In genomic region chr11:84827901-84828503, GRCm38 (mm10) we compare ENCODE assay signal across 8 mouse cellular contexts. TPM values are rescaled to one million over a fixed set of nuclear protein-coding genes. Genes with fewer than 3 reads are reported as not detected.
A peak's percentile ranks its signal among the peaks of the same experiment; 100 is the strongest.
DNase-seq lines count a peak whose midpoint lies in the region; ATAC-seq and TF ChIP-seq lines count a peak whose summit lies in the region.

No protein-coding gene starts in this region.

- no peak overlapping the region for H3ac ChIP-seq in C2C12 (ENCODE audit: control insufficient read depth, insufficient read length, low read depth)

- peak overlapping the region; percentile 40 for H3K9ac ChIP-seq in ES-Bruce4 (ENCODE audit: low read depth, poor library complexity, severe bottlenecking)
- H3K9ac ChIP-seq in heart, embryonic 13.5 days: peak overlapping the region; percentile 93
- peak overlapping the region; percentile 100 for H3K9ac ChIP-seq in liver, embryonic 13.5 days

- no peak for TF ChIP-seq POLR2A in ES-Bruce4 (IDR thresholded peaks at IDR 0.05; ENCODE audit: insufficient read depth, low read length)

- H3K4me2 ChIP-seq in heart, embryonic 13.5 days: peak overlapping the region; percentile 83
- H3K4me2 ChIP-seq in liver, embryonic 13.5 days: peak overlapping the region; percentile 99

- ATAC-seq in heart, embryonic 13.5 days (ENCODE audit: extremely low read depth, insufficient number of reproducible peaks, low FRiP score, low TSS enrichment): no peak
- no peak for ATAC-seq in liver, embryonic 13.5 days (ENCODE audit: low read depth)

- TF ChIP-seq CTCF in C2C12 (IDR thresholded peaks at IDR 0.05; ENCODE audit: control insufficient read depth, insufficient read depth, insufficient read length): no peak
- no peak for TF ChIP-seq CTCF in ES-Bruce4 (IDR thresholded peaks at IDR 0.05; ENCODE audit: low read depth, low read length)

- no peaks in the 10 kb centered on the region for H3K27me3 ChIP-seq in C2C12 (ENCODE audit: control insufficient read depth, insufficient read depth, insufficient read length)
- H3K27me3 ChIP-seq in ES-Bruce4 (ENCODE audit: control insufficient read depth, insufficient read depth, low read length, poor library complexity, severe bottlenecking): no peaks in the 10 kb centered on the region
- H3K27me3 ChIP-seq in heart, embryonic 13.5 days (replicated peaks): peaks cover 9% of the 10 kb centered on the region; the same call in 1 of the 2 replicates
- H3K27me3 ChIP-seq in liver, embryonic 13.5 days: no peaks in the 10 kb centered on the region

- 34% methylated on average over 3 of the region's 3 CpGs for WGBS in heart, embryonic 13.5 days
- WGBS in liver, embryonic 13.5 days (ENCODE audit: insufficient replicate concordance): 21% methylated on average over 3 of the region's 3 CpGs

- no peak overlapping the region for H3K27ac ChIP-seq in ES-Bruce4 (ENCODE audit: insufficient read depth, low read length)
- H3K27ac ChIP-seq in heart, embryonic 13.5 days (replicated peaks): peak overlapping the region; percentile 91
- H3K27ac ChIP-seq in liver, embryonic 13.5 days: peak overlapping the region; percentile 100

- peaks cover 7% of the 10 kb centered on the region for H3K79me3 ChIP-seq in C2C12 (ENCODE audit: low read depth)

- H3K36me3 ChIP-seq in C2C12 (ENCODE audit: control insufficient read depth, insufficient read depth) (peaks cover 46% of the 10 kb centered on the region), ES-Bruce4 (ENCODE audit: control insufficient read depth, insufficient read depth, low read length, poor library complexity, severe bottlenecking) (peaks cover 5% of the 10 kb centered on the region; the same call in 1 of the 2 replicates)
- peaks cover 41% of the 10 kb centered on the region for H3K36me3 ChIP-seq in heart, embryonic 13.5 days
- peaks cover 71% of the 10 kb centered on the region for H3K36me3 ChIP-seq in liver, embryonic 13.5 days

- H3K4me1 ChIP-seq in ES-Bruce4 (ENCODE audit: control insufficient read depth, insufficient read depth, low read length): no peaks in the 10 kb centered on the region
- peaks cover 59% of the 10 kb centered on the region for H3K4me1 ChIP-seq in heart, embryonic 13.5 days
- peaks cover 63% of the 10 kb centered on the region for H3K4me1 ChIP-seq in liver, embryonic 13.5 days (replicated peaks)

- H3K9me3 ChIP-seq in ES-Bruce4 (replicated peaks; ENCODE audit: control insufficient read depth, insufficient read depth, low read length, poor library complexity, severe bottlenecking): no peaks in the 10 kb centered on the region
- no peaks in the 10 kb centered on the region for H3K9me3 ChIP-seq in heart, embryonic 13.5 days
- no peaks in the 10 kb centered on the region for H3K9me3 ChIP-seq in liver, embryonic 13.5 days (replicated peaks)

- H3K79me2 ChIP-seq in C2C12 (ENCODE audit: control insufficient read depth, insufficient read depth): peaks cover 14% of the 10 kb centered on the region

- no peak for TF ChIP-seq EP300 in ES-Bruce4 (IDR thresholded peaks at IDR 0.05; ENCODE audit: insufficient read depth, low read depth, low read length)

- peak; percentile 31 for DNase-seq in liver, embryonic 13.5 days
- no peak for DNase-seq in retina, embryonic 14.5 days (ENCODE audit: low spot score)
- DNase-seq in c-Kit-positive CD71-positive TER-119-positive erythroid progenitor cells, embryonic 14.5 days (ENCODE audit: low spot score): no peak
- DNase-seq in thymus, postnatal 10 days (ENCODE audit: low spot score in 2 of 2): no peak
- no peak for DNase-seq in retina, postnatal 1 day

- H3K4me3 ChIP-seq in C2C12 (ENCODE audit: insufficient read depth, poor library complexity, severe bottlenecking) (peak overlapping the region; percentile 59), ES-Bruce4 (ENCODE audit: low read depth, low read length) (peak overlapping the region; percentile 89)
- H3K4me3 ChIP-seq in heart, embryonic 13.5 days: peak overlapping the region; percentile 92
- H3K4me3 ChIP-seq in liver, embryonic 13.5 days (replicated peaks): peak overlapping the region; percentile 97

TF ChIP-seq in C2C12, 6 proteins besides CTCF, POLR2A, EP300 and RAD21:
- TF ChIP-seq MAX (IDR thresholded peaks at IDR 0.05): no peak
- TF ChIP-seq FOSL1 (IDR thresholded peaks at IDR 0.05; ENCODE audit: insufficient read depth, low read length, poor library complexity, severe bottlenecking): no peak
- TF ChIP-seq CEBPB (IDR thresholded peaks at IDR 0.05; ENCODE audit: low read depth): no peak
- TF ChIP-seq MYOD1 (IDR thresholded peaks at IDR 0.05; ENCODE audit: control insufficient read depth, insufficient read length, low read depth): no peak
- no peak for TF ChIP-seq MYOG (IDR thresholded peaks at IDR 0.05; ENCODE audit: control insufficient read depth, extremely low read depth, insufficient read length)
- no peak for TF ChIP-seq USF1 (IDR thresholded peaks at IDR 0.05; ENCODE audit: low read depth)

RNA-seq across cellular contexts. Expression of gene Dhrs11, which starts 0.8 kb away (rescaled TPM):
- polyA plus RNA-seq in C2C12 (2012; fragmentation: generic; extraction: Trizol): 5.5 TPM
- 5.0 and 7.0 TPM in 2 replicates for polyA plus RNA-seq in ES-Bruce4 (2011; ENCODE audit: insufficient read depth, insufficient read length, low read depth, missing spikeins)
- 31.6 and 34.0 TPM in 2 replicates for polyA plus RNA-seq in heart, embryonic 13.5 days (2015; fragmentation: Nextera tagmentation; extraction: Ambion mirVana)
- 184 and 190 TPM in 2 replicates for polyA plus RNA-seq in liver, embryonic 13.5 days (2015; fragmentation: Nextera tagmentation; extraction: Ambion mirVana)

RNA-seq across cellular contexts. Expression of gene Mrm1, which starts 8.7 kb away (rescaled TPM):
- 23.6 TPM for polyA plus RNA-seq in C2C12 (2012; fragmentation: generic; extraction: Trizol)
- polyA plus RNA-seq in ES-Bruce4 (2011; ENCODE audit: insufficient read depth, insufficient read length, low read depth, missing spikeins): 9.1 and 10.3 TPM in 2 replicates
- polyA plus RNA-seq in heart, embryonic 13.5 days (2015; fragmentation: Nextera tagmentation; extraction: Ambion mirVana): 16.3 and 17.8 TPM in 2 replicates
- polyA plus RNA-seq in liver, embryonic 13.5 days (2015; fragmentation: Nextera tagmentation; extraction: Ambion mirVana): 14.2 and 15.0 TPM in 2 replicates

RNA-seq across cellular contexts. Expression of gene Ggnbp2, which starts 42.6 kb away (rescaled TPM):
- polyA plus RNA-seq in C2C12 (2012; fragmentation: generic; extraction: Trizol): 21.1 TPM
- polyA plus RNA-seq in ES-Bruce4 (2011; ENCODE audit: insufficient read depth, insufficient read length, low read depth, missing spikeins): 86.0 and 89.8 TPM in 2 replicates
- polyA plus RNA-seq in heart, embryonic 13.5 days (2015; fragmentation: Nextera tagmentation; extraction: Ambion mirVana): 41.7 and 49.8 TPM in 2 replicates
- polyA plus RNA-seq in liver, embryonic 13.5 days (2015; fragmentation: Nextera tagmentation; extraction: Ambion mirVana): 57.8 and 62.1 TPM in 2 replicates

RNA-seq across cellular contexts. Expression of gene Myo19, which starts 51.9 kb away (rescaled TPM):
- polyA plus RNA-seq in C2C12 (2012; fragmentation: generic; extraction: Trizol) (13.2 TPM), ES-Bruce4 (2011; ENCODE audit: insufficient read depth, insufficient read length, low read depth, missing spikeins) (19.0 and 19.5 TPM in 2 replicates)
- polyA plus RNA-seq in heart, embryonic 13.5 days (2015; fragmentation: Nextera tagmentation; extraction: Ambion mirVana): 5.7 TPM in 2 replicates
- polyA plus RNA-seq in liver, embryonic 13.5 days (2015; fragmentation: Nextera tagmentation; extraction: Ambion mirVana): 3.4 and 5.2 TPM in 2 replicates

RNA-seq across cellular contexts. Expression of gene Pigw, which starts 52.1 kb away (rescaled TPM):
- polyA plus RNA-seq in C2C12 (2012; fragmentation: generic; extraction: Trizol): 3.9 TPM
- polyA plus RNA-seq in ES-Bruce4 (2011; ENCODE audit: insufficient read depth, insufficient read length, low read depth, missing spikeins): 10.8 and 11.2 TPM in 2 replicates
- polyA plus RNA-seq in heart, embryonic 13.5 days (2015; fragmentation: Nextera tagmentation; extraction: Ambion mirVana): 2.9 and 3.1 TPM in 2 replicates
- 2.3 and 2.5 TPM in 2 replicates for polyA plus RNA-seq in liver, embryonic 13.5 days (2015; fragmentation: Nextera tagmentation; extraction: Ambion mirVana)

Comparison
In these comparisons a context has a peak if more than half of its experiments do, and no peak if none do; other contexts are left out.
1. H3K9ac ChIP-seq: peak in every context shown above with its lines; median percentile 100 in liver, embryonic 13.5 days; 93 in heart, embryonic 13.5 days; 40 in ES-Bruce4.